Mouse (Mus musculus) limb, embryonic 15.5 days (tissue): ENCODE results near the gene Caln1. TPM values are rescaled to one million over a fixed set of nuclear protein-coding genes. Genes with fewer than 3 reads are reported as not detected.

ENCODE experiments used
- ATAC-seq: fragments of 200-750 bp; cut with Nextera tagmentation; 2 replicates; pipeline ENCODE4 v1.8.0; 2017; ENCODE audit warnings: low read depth, moderate TSS enrichment; ENCODE audit not compliant: insufficient number of reproducible peaks, low FRiP score, low TSS enrichment
- H3K27ac ChIP-seq: fragments of 300-500 bp; sonication (generic); 2 replicates; pipeline ENCODE4 v1.5.1; 2015; ENCODE audit warnings: moderate library complexity, mild to moderate bottlenecking, inconsistent platforms
- H3K27me3 ChIP-seq: fragments of 300-500 bp; sonication (generic); 2 replicates; pipeline ENCODE4 v1.6.1; 2015; ENCODE audit warnings: inconsistent platforms
- H3K36me3 ChIP-seq: fragments of 300-500 bp; sonication (generic); 2 replicates; pipeline ENCODE4 v1.6.1; 2015; ENCODE audit warnings: inconsistent platforms
- H3K4me1 ChIP-seq: fragments of 300-500 bp; sonication (generic); 2 replicates; pipeline ENCODE4 v1.6.1; 2015; ENCODE audit warnings: inconsistent platforms
- H3K4me2 ChIP-seq: fragments of 300-500 bp; sonication (generic); 2 replicates; pipeline ENCODE4 v1.6.1; 2015; ENCODE audit warnings: mild to moderate bottlenecking, inconsistent platforms
- H3K4me3 ChIP-seq: fragments of 300-500 bp; sonication (generic); 2 replicates; pipeline ENCODE4 v1.5.1; 2015; ENCODE audit warnings: mild to moderate bottlenecking, inconsistent platforms
- H3K9ac ChIP-seq: fragments of 300-500 bp; sonication (generic); 2 replicates; pipeline ENCODE4 v1.6.1; 2015; ENCODE audit warnings: inconsistent platforms
- H3K9me3 ChIP-seq: fragments of 300-500 bp; sonication (generic); 2 replicates; pipeline ENCODE4 v1.6.1; 2016; ENCODE audit warnings: inconsistent platforms
- WGBS: fragments of 180-500 bp; shearing (Covaris S2); methylation state at CpG from one replicate; pipeline ENCODE4 v1.1.7; 2015; 5-methylcytosine and 5-hydroxymethylcytosine counted together
- polyA plus RNA-seq: library from polyadenylated mRNA; unstranded; fragments of >200 nt; fragmentation: Nextera tagmentation; extraction: Ambion mirVana; gene quantifications from 2 replicates; pipeline ENCODE4 v1.2.1, GENCODE M21; 2015

The Caln1 gene
- polyA plus RNA-seq, 1 experiment from 2014 or later, result 2.1 TPM

DNA sequence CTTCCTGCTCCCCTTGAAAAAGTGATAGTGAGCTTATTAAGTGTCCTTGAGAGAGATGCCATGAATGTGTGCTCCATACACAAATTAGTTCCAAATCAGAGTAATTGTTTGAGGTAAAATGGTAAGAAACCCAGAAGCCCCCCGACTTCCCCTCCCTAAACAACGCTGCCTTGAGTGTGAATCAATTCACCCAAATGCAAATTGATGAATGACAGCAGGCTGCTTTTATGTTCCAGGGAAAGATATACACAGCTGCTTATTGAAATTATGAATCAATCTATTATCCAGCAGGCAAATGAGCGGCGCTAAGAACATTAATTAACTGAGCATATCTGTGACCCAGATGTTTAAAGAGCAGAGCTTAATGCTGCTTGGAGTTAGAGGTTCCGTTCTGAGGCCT is 511.1 kb downstream of the Caln1 start:
- 77% methylated on average over 5 of the region's 5 CpGs for WGBS
- no peaks in the 10 kb centered on the region for H3K4me1 ChIP-seq
- 0 out of 2 replicates have a peak, but pooled peaks cover 4% of the 10 kb centered on the region for H3K36me3 ChIP-seq
- no peak for ATAC-seq
- no peak overlapping the region for H3K4me2 ChIP-seq
- no peaks in the 10 kb centered on the region for H3K9me3 ChIP-seq
- no peak overlapping the region for H3K27ac ChIP-seq
- H3K27me3 ChIP-seq, result no peaks in the 10 kb centered on the region
- H3K9ac ChIP-seq, result no peak overlapping the region
- no peak overlapping the region for H3K4me3 ChIP-seq

DNA sequence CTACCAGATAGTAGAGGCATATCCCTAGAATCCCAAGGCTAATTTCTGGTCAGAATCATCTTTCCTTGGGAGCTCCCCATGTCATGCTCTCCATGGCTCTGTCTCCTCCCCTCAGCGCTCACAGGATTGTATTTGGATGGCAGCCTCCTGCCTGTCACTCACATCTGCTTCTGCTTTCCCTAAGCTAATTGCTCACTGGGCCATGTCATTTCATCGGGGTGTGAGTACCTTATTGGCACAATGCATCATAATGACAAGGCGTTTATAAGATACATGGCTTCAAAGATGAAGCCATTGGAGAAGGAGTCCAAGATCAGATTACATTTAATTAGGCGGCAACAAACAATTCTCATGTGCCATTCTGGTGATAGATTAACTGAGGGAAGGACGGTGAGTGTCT is 522.5 kb downstream of the Caln1 start:
- peaks cover 7% of the 10 kb centered on the region; the same call in 1 of the 2 replicates for H3K4me1 ChIP-seq
- H3K4me2 ChIP-seq, result no peak overlapping the region
- ATAC-seq, result no peak
- no peak overlapping the region for H3K9ac ChIP-seq
- no peaks in the 10 kb centered on the region for H3K9me3 ChIP-seq
- no peaks in the 10 kb centered on the region for H3K36me3 ChIP-seq
- H3K27ac ChIP-seq, result no peak overlapping the region
- no peaks in the 10 kb centered on the region for H3K27me3 ChIP-seq
- no peak overlapping the region for H3K4me3 ChIP-seq
- 36% methylated on average over 5 of the region's 5 CpGs for WGBS

DNA sequence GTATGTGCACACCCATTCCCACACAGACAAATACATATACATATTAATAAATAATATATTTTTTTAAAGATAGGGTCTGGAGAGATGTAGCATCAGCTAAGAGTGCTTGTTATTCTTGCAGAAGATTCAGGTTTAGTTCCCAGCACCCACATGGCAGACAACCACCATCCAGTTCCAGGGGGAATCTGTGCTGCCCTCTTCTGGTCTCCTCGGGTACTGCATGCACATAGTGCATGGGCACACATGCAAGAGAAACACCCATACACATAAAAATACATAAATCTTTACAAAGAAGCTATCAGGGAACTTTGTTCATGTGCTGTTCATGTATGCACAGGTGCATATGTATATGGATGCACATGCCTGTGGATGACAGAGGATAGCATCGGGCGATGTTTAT is 526.7 kb downstream of the Caln1 start:
- Histone ChIP-seq H3K9me3 (no peaks in the 10 kb centered on the region), H3K4me2 (no peak overlapping the region), H3K27ac (no peak overlapping the region), H3K27me3 (no peaks in the 10 kb centered on the region), H3K36me3 (no peaks in the 10 kb centered on the region), H3K9ac (no peak overlapping the region), H3K4me1 (peaks cover 6% of the 10 kb centered on the region; the same call in 1 of the 2 replicates), H3K4me3 (no peak overlapping the region)
- ATAC-seq, result no peak
- WGBS, result 94% methylated on average over 3 of the region's 3 CpGs

Other genes with a start within 250 kb of the Caln1 start
- 6.4 and 6.9 TPM in 2 replicates for gene Kctd7, start 224.6 kb upstream of the Caln1 start, polyA plus RNA-seq
- 30.6 and 31.8 TPM in 2 replicates for gene Rabgef1, start 197.7 kb upstream of the Caln1 start, polyA plus RNA-seq
- gene Tmem248, start 152.4 kb upstream of the Caln1 start, polyA plus RNA-seq, result 26.3 and 37.7 TPM in 2 replicates
- 71.2 and 77.9 TPM in 2 replicates for gene Sbds, start 113.9 kb upstream of the Caln1 start, polyA plus RNA-seq
- 23.1 and 25.1 TPM in 2 replicates for gene Tyw1, start 113.8 kb upstream of the Caln1 start, polyA plus RNA-seq
- not detected in 2 replicates for gene A330070K13Rik, start 15.2 kb downstream of the Caln1 start, polyA plus RNA-seq